Mouse (Mus musculus): ENCODE data around the gene Dennd1b.

- no peak for TF ChIP-seq EP300 (optimal IDR thresholded peaks at IDR 0.05)
- no peak for TF ChIP-seq CTCF (IDR thresholded peaks at IDR 0.05; ENCODE audit: low read depth)
Observed at GRCm38 (mm10) chr1:139067210-139067609, 104.0 kb downstream of the Dennd1b start.
